ENCODE assay signal across 10 mouse cellular contexts in genomic region chr15:68415401-68415925, GRCm38 (mm10).
DNase-seq lines count a peak whose midpoint lies in the region; ATAC-seq and TF ChIP-seq lines count a peak whose summit lies in the region.
"Had no signal": no experiment of that assay in that cellular context is flagged by ENCODE, and none has a peak within 500 bp of the region (broad histone marks: within the 10 kb centered on the region; RNA-seq: fewer than 3 reads in every experiment).

No protein-coding gene starts in this region.

- no peaks in the 10 kb centered on the region for H3K9me3 ChIP-seq in forebrain, embryonic 13.5 days (replicated peaks)
- no peaks in the 10 kb centered on the region for H3K9me3 ChIP-seq in forebrain, embryonic 15.5 days
- H3K9me3 ChIP-seq in midbrain, embryonic 11.5 days (ENCODE audit: control insufficient read depth, low read length), result no peaks in the 10 kb centered on the region
- no peaks in the 10 kb centered on the region for H3K9me3 ChIP-seq in midbrain, embryonic 13.5 days
- no peaks in the 10 kb centered on the region for H3K9me3 ChIP-seq in heart, postnatal 0 days (replicated peaks; ENCODE audit: control insufficient read depth, low read length)
- H3K9me3 ChIP-seq: hindbrain, embryonic 15.5 days; neural tube, embryonic 13.5 days had no signal

- no peaks in the 10 kb centered on the region for H3K27me3 ChIP-seq in forebrain, embryonic 13.5 days
- no peaks in the 10 kb centered on the region for H3K27me3 ChIP-seq in forebrain, embryonic 15.5 days
- no peaks in the 10 kb centered on the region for H3K27me3 ChIP-seq in midbrain, embryonic 11.5 days (ENCODE audit: control insufficient read depth, insufficient read depth, low read length)
- no peaks in the 10 kb centered on the region for H3K27me3 ChIP-seq in midbrain, embryonic 13.5 days
- H3K27me3 ChIP-seq in heart, postnatal 0 days (ENCODE audit: control insufficient read depth, insufficient read depth, low read length), result 0 out of 2 replicates have a peak, but pooled peaks cover 3% of the 10 kb centered on the region
- H3K27me3 ChIP-seq: hindbrain, embryonic 15.5 days; neural tube, embryonic 13.5 days had no signal

- ATAC-seq in forebrain, embryonic 13.5 days, result 0 out of 2 replicates have a peak, but pooled peaks have one; percentile 33
- no peak for ATAC-seq in forebrain, embryonic 15.5 days (replicated peaks)
- 0 out of 2 replicates have a peak, but pooled peaks have one; percentile 39 for ATAC-seq in midbrain, embryonic 11.5 days (ENCODE audit: low FRiP score)
- no peak for ATAC-seq in midbrain, embryonic 13.5 days
- ATAC-seq in heart, postnatal 0 days (ENCODE audit: insufficient read depth, low read depth), result no peak

- H3K4me1 ChIP-seq in forebrain, embryonic 13.5 days, result no peaks in the 10 kb centered on the region
- 0 out of 2 replicates have a peak, but pooled peaks cover 5% of the 10 kb centered on the region for H3K4me1 ChIP-seq in forebrain, embryonic 15.5 days
- H3K4me1 ChIP-seq in midbrain, embryonic 11.5 days (ENCODE audit: control insufficient read depth, insufficient read depth, low read length), result peaks cover 5% of the 10 kb centered on the region; the same call in 1 of the 2 replicates
- peaks cover 6% of the 10 kb centered on the region for H3K4me1 ChIP-seq in midbrain, embryonic 13.5 days (replicated peaks)
- peaks cover 21% of the 10 kb centered on the region; the same call in 1 of the 2 replicates for H3K4me1 ChIP-seq in heart, postnatal 0 days (ENCODE audit: control insufficient read depth, insufficient read depth)
- H3K4me1 ChIP-seq: hindbrain, embryonic 15.5 days; neural tube, embryonic 13.5 days had no signal

- no peak overlapping the region for H3K4me3 ChIP-seq in forebrain, embryonic 13.5 days
- H3K4me3 ChIP-seq in forebrain, embryonic 15.5 days, result no peak overlapping the region
- H3K4me3 ChIP-seq in midbrain, embryonic 11.5 days (ENCODE audit: low read depth, low read length), result no peak overlapping the region
- H3K4me3 ChIP-seq in midbrain, embryonic 13.5 days (replicated peaks), result no peak overlapping the region
- no peak overlapping the region for H3K4me3 ChIP-seq in heart, postnatal 0 days (ENCODE audit: low read depth, low read length)
- H3K4me3 ChIP-seq: hindbrain, embryonic 15.5 days; neural tube, embryonic 13.5 days had no signal

- no peak overlapping the region for H3K27ac ChIP-seq in forebrain, embryonic 13.5 days
- H3K27ac ChIP-seq in forebrain, embryonic 15.5 days (replicated peaks), result no peak overlapping the region
- H3K27ac ChIP-seq in midbrain, embryonic 11.5 days (ENCODE audit: low read depth, low read length), result no peak overlapping the region
- H3K27ac ChIP-seq in midbrain, embryonic 13.5 days, result no peak overlapping the region
- H3K27ac ChIP-seq in heart, postnatal 0 days (ENCODE audit: low read depth), result no peak overlapping the region
- H3K27ac ChIP-seq: hindbrain, embryonic 15.5 days; neural tube, embryonic 13.5 days had no signal

- peak; percentile 71 for TF ChIP-seq CTCF in heart, postnatal 0 days (IDR thresholded peaks at IDR 0.05; ENCODE audit: low read depth)

- peak; percentile 91 for DNase-seq in midbrain, embryonic 11.5 days (ENCODE audit: low spot score, missing footprints)
- DNase-seq in cerebellum, adult 11 months, result peak; percentile 28
- DNase-seq in heart, postnatal 0 days (ENCODE audit: low spot score), result peak; percentile 70
- DNase-seq in lung, postnatal 10 days, result peak; percentile 58
- peak; percentile 9 for DNase-seq in thymus, postnatal 36 days

- H3K36me3 ChIP-seq in forebrain, embryonic 13.5 days (ENCODE audit: poor library complexity, severe bottlenecking), result no peaks in the 10 kb centered on the region
- no peaks in the 10 kb centered on the region for H3K36me3 ChIP-seq in forebrain, embryonic 15.5 days
- H3K36me3 ChIP-seq in midbrain, embryonic 11.5 days (ENCODE audit: control insufficient read depth, insufficient read depth, low read length), result no peaks in the 10 kb centered on the region
- H3K36me3 ChIP-seq in midbrain, embryonic 13.5 days, result no peaks in the 10 kb centered on the region
- H3K36me3 ChIP-seq in heart, postnatal 0 days (replicated peaks; ENCODE audit: control insufficient read depth, insufficient read depth, low read length), result no peaks in the 10 kb centered on the region
- H3K36me3 ChIP-seq: hindbrain, embryonic 15.5 days; neural tube, embryonic 13.5 days had no signal

- H3K4me2 ChIP-seq in forebrain, embryonic 13.5 days, result no peak overlapping the region
- no peak overlapping the region for H3K4me2 ChIP-seq in forebrain, embryonic 15.5 days (replicated peaks)
- no peak overlapping the region for H3K4me2 ChIP-seq in midbrain, embryonic 11.5 days
- H3K4me2 ChIP-seq in midbrain, embryonic 13.5 days (replicated peaks), result no peak overlapping the region
- no peak overlapping the region for H3K4me2 ChIP-seq in heart, postnatal 0 days (ENCODE audit: low read depth, low read length)
- H3K4me2 ChIP-seq: hindbrain, embryonic 15.5 days; neural tube, embryonic 13.5 days had no signal

- no peak for TF ChIP-seq EP300 in heart, postnatal 0 days (IDR thresholded peaks at IDR 0.05; ENCODE audit: low read depth)

- no peak overlapping the region for H3K9ac ChIP-seq in forebrain, embryonic 13.5 days
- no peak overlapping the region for H3K9ac ChIP-seq in forebrain, embryonic 15.5 days (replicated peaks)
- no peak overlapping the region for H3K9ac ChIP-seq in midbrain, embryonic 11.5 days (ENCODE audit: low read length)
- H3K9ac ChIP-seq in midbrain, embryonic 13.5 days (replicated peaks), result no peak overlapping the region
- no peak overlapping the region for H3K9ac ChIP-seq in heart, postnatal 0 days (replicated peaks; ENCODE audit: low read depth, low read length)
- H3K9ac ChIP-seq: hindbrain, embryonic 15.5 days; neural tube, embryonic 13.5 days had no signal

- 19% methylated on average over 3 of the region's 3 CpGs for WGBS in forebrain, embryonic 13.5 days
- 32% methylated on average over 3 of the region's 3 CpGs for WGBS in forebrain, embryonic 15.5 days
- 34% methylated on average over 3 of the region's 3 CpGs for WGBS in midbrain, embryonic 11.5 days
- 24% methylated on average over 3 of the region's 3 CpGs for WGBS in midbrain, embryonic 13.5 days
- WGBS in heart, postnatal 0 days, result 21% methylated on average over 3 of the region's 3 CpGs

Comparison
In these comparisons a context has a peak if more than half of its experiments do, and no peak if none do; other contexts are left out.
1. ATAC-seq: peak in forebrain, embryonic 13.5 days (single experiment) and midbrain, embryonic 11.5 days (single experiment); none in forebrain, embryonic 15.5 days (single experiment), midbrain, embryonic 13.5 days (single experiment) and heart, postnatal 0 days (single experiment).
2. DNase-seq: peak in every context shown above with its lines; median percentile 91 in midbrain, embryonic 11.5 days; 70 in heart, postnatal 0 days; 58 in lung, postnatal 10 days; 28 in cerebellum, adult 11 months; 9 in thymus, postnatal 36 days.